9 mouse cellular contexts compared by ENCODE assay signal in genomic region chr1:89068812-89069211, GRCm38 (mm10). TPM values are rescaled to one million over a fixed set of nuclear protein-coding genes. Genes with fewer than 3 reads are reported as not detected.
DNase-seq lines count a peak whose midpoint lies in the region; ATAC-seq and TF ChIP-seq lines count a peak whose summit lies in the region.
"Had no signal": no experiment of that assay in that cellular context is flagged by ENCODE, and none has a peak within 500 bp of the region (broad histone marks: within the 10 kb centered on the region; RNA-seq: fewer than 3 reads in every experiment).

No protein-coding gene starts in this region.

- TF ChIP-seq POLR2A in olfactory bulb, adult 2 months (IDR thresholded peaks at IDR 0.05; ENCODE audit: insufficient read depth, low read depth, low read length), result no peak

- DNase-seq in kidney, postnatal 0 days (ENCODE audit: low spot score), result no peak
- no peak for DNase-seq in kidney, adult 11 months
- DNase-seq in embryonic facial prominence, embryonic 10.5 days (ENCODE audit: low spot score), result no peak
- no peak for DNase-seq in limb, embryonic 10.5 days (ENCODE audit: low spot score)
- DNase-seq in retina, postnatal 1 day, result no peak
- no peak for DNase-seq in cerebellum, adult 9-11 months
- DNase-seq: thymus, postnatal 25 days had no signal

- 0 out of 2 replicates have a peak, but pooled peaks cover 13% of the 10 kb centered on the region for H3K4me1 ChIP-seq in kidney, postnatal 0 days (replicated peaks; ENCODE audit: insufficient read depth, low read length)
- H3K4me1 ChIP-seq in embryonic facial prominence, embryonic 10.5 days, result peaks cover 40% of the 10 kb centered on the region
- H3K4me1 ChIP-seq in limb, embryonic 10.5 days, result peaks cover 36% of the 10 kb centered on the region
- H3K4me1 ChIP-seq in olfactory bulb, adult 2 months (ENCODE audit: control insufficient read depth, insufficient read depth, low read length), result peaks cover 17% of the 10 kb centered on the region

- H3K9me3 ChIP-seq in kidney, postnatal 0 days (replicated peaks; ENCODE audit: low read length), result no peaks in the 10 kb centered on the region
- no peaks in the 10 kb centered on the region for H3K9me3 ChIP-seq in embryonic facial prominence, embryonic 10.5 days
- H3K9me3 ChIP-seq in limb, embryonic 10.5 days (replicated peaks), result no peaks in the 10 kb centered on the region
- H3K9me3 ChIP-seq: limb, embryonic 13.5 days had no signal

- WGBS in kidney, postnatal 0 days, result 72% methylated on average over 5 of the region's 5 CpGs
- 65% methylated on average over 5 of the region's 5 CpGs for WGBS in embryonic facial prominence, embryonic 10.5 days
- WGBS in limb, embryonic 10.5 days, result 70% methylated on average over 5 of the region's 5 CpGs
- WGBS in olfactory bulb, adult 2 months, result 48% methylated on average over 5 of the region's 5 CpGs

- no peak overlapping the region for H3K4me2 ChIP-seq in kidney, postnatal 0 days (ENCODE audit: low read length)

- H3K27me3 ChIP-seq in kidney, postnatal 0 days (ENCODE audit: insufficient read depth, low read length), result no peaks in the 10 kb centered on the region
- H3K27me3 ChIP-seq in embryonic facial prominence, embryonic 10.5 days (replicated peaks; ENCODE audit: low read depth, poor library complexity, severe bottlenecking), result no peaks in the 10 kb centered on the region
- H3K27me3 ChIP-seq in limb, embryonic 10.5 days (ENCODE audit: low read depth, poor library complexity, severe bottlenecking), result no peaks in the 10 kb centered on the region
- H3K27me3 ChIP-seq: limb, embryonic 13.5 days had no signal

- peak overlapping the region; percentile 90; the same call in 1 of the 2 replicates for H3K27ac ChIP-seq in kidney, postnatal 0 days
- peak overlapping the region; percentile 92 for H3K27ac ChIP-seq in embryonic facial prominence, embryonic 10.5 days (replicated peaks)
- H3K27ac ChIP-seq in limb, embryonic 10.5 days, result peak overlapping the region; percentile 92; the same call in 1 of the 2 replicates
- peak overlapping the region; percentile 67; the same call in 1 of the 2 replicates for H3K27ac ChIP-seq in olfactory bulb, adult 2 months (ENCODE audit: insufficient read depth, low read depth, low read length)

- H3K36me3 ChIP-seq in kidney, postnatal 0 days (ENCODE audit: insufficient read depth, low read length), result no peaks in the 10 kb centered on the region
- 0 out of 2 replicates have a peak, but pooled peaks cover 4% of the 10 kb centered on the region for H3K36me3 ChIP-seq in embryonic facial prominence, embryonic 10.5 days (replicated peaks)
- H3K36me3 ChIP-seq in limb, embryonic 10.5 days, result peaks cover 4% of the 10 kb centered on the region; the same call in 1 of the 2 replicates
- H3K36me3 ChIP-seq: limb, embryonic 13.5 days had no signal

- no peak overlapping the region for H3K4me3 ChIP-seq in kidney, postnatal 0 days (replicated peaks; ENCODE audit: low read depth, low read length)
- H3K4me3 ChIP-seq in embryonic facial prominence, embryonic 10.5 days, result peak overlapping the region; percentile 78; the same call in 1 of the 2 replicates
- H3K4me3 ChIP-seq in limb, embryonic 10.5 days, result no peak overlapping the region
- no peak overlapping the region for H3K4me3 ChIP-seq in olfactory bulb, adult 2 months (ENCODE audit: insufficient read depth, low read depth, low read length)

- H3K9ac ChIP-seq in kidney, postnatal 0 days (ENCODE audit: low read depth, low read length), result no peak overlapping the region

- ATAC-seq in kidney, postnatal 0 days (replicated peaks; ENCODE audit: low FRiP score, low read depth), result no peak

- TF ChIP-seq CTCF in kidney, postnatal 0 days (IDR thresholded peaks at IDR 0.05; ENCODE audit: low read depth), result no peak
- no peak for TF ChIP-seq CTCF in olfactory bulb, adult 2 months (IDR thresholded peaks at IDR 0.05; ENCODE audit: insufficient read depth, low read depth, low read length)

RNA-seq across cellular contexts. Expression of gene Sh3bp4, which starts 1.4 kb away (rescaled TPM):
- polyA plus RNA-seq in kidney, postnatal 0 days (2015; fragmentation: Nextera tagmentation; extraction: Ambion mirVana), result 22.7 and 24.9 TPM in 2 replicates
- polyA plus RNA-seq in embryonic facial prominence, embryonic 10.5 days (2016; fragmentation: Nextera tagmentation; extraction: Ambion mirVana), result 25.1 and 26.5 TPM in 2 replicates
- 25.9 and 26.9 TPM in 2 replicates for polyA plus RNA-seq in limb, embryonic 10.5 days (2016; fragmentation: Nextera tagmentation; extraction: Ambion mirVana)
- polyA plus RNA-seq in olfactory bulb, adult 2 months (2012; ENCODE audit: insufficient read depth, insufficient read length, low replicate concordance, missing spikeins), result not detected in 2 replicates

Comparison
In these comparisons a context has a peak if more than half of its experiments do, and no peak if none do; other contexts are left out.
1. RNA of gene Sh3bp4, which starts 1.4 kb away (polyA plus RNA-seq): 25.1 to 26.5 TPM in embryonic facial prominence, embryonic 10.5 days, 25.9 to 26.9 TPM in limb, embryonic 10.5 days and 22.7 to 24.9 TPM in kidney, postnatal 0 days; not detected in olfactory bulb, adult 2 months; every median in the first group is over 10 times any median in the second.
2. Peak in every context shown above with its lines, with median percentiles within 50 percentile points of each other: H3K27ac ChIP-seq.